Mouse (Mus musculus) urinary bladder, adult 2 months (tissue): ENCODE data around the gene Wnt3. TPM values are rescaled to one million over a fixed set of nuclear protein-coding genes. Genes with fewer than 3 reads are reported as not detected.

Experiments used
- DNase-seq: peaks from one replicate; pipeline ENCODE4 v3.0.0; 2022; ENCODE audit warnings: low spot score
- polyA plus RNA-seq: library from polyadenylated mRNA; depleted of rRNA; stranded (reverse); fragments of >200 nt; gene quantifications from 2 replicates; pipeline ENCODE4 v1.2.3, GENCODE M21; 2012

Gene Wnt3
- polyA plus RNA-seq, 1 experiment = not detected

DNA sequence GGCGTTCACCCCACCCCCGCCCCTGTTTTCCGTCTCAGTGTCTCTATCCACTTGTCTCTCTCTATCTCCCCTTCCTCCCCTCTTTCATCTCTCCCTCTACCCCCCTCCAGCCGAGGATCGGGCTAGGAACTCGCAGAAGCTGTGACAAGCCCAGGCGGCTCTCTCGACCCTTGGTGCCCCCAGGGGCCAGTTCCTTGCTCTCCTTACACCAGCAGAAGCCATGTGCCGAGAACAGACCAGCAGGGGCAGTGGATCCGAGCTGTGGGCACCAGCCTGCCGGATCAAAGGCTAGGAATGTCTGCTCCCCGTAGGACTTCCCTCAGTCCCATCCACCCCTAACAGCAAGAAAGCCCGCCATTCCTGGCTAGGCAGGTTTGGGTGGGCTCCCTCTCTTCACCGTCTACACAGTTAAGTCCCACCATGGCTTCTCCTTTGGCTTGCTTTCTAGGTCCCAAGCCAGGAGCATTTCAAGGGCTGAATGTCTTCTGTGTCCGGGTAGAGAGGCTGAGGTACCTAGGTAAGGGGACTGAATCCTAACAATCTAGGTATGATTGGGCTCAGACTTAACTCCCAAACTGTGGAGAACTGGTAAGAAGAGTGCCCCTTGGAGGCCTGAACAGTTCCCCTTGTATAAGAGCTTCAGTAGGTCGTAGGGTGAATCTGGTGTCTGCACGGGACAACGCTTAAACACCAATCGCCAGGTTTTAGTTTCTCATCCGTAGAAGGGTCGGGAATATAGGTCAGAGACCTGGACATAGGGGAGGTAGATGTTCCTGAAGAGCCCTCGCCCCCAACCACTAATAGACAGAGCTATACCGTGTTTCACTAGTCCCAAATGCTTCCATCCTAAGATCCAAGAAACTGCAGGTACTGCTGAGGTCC lies 1.2 kb upstream of the Wnt3 start:
- DNase-seq = no peak

GRCm38 (mm10) chr11:103774228-103774530 lies 229 bp downstream of the Wnt3 start:
- no peak for DNase-seq

- no peak for DNase-seq
These were observed 6.2 kb downstream of the Wnt3 start for GRCm38 (mm10) chr11:103780152-103780551.

- DNase-seq = no peak
These were observed 16.0 kb downstream of the Wnt3 start for GRCm38 (mm10) chr11:103789951-103790350.

DNA sequence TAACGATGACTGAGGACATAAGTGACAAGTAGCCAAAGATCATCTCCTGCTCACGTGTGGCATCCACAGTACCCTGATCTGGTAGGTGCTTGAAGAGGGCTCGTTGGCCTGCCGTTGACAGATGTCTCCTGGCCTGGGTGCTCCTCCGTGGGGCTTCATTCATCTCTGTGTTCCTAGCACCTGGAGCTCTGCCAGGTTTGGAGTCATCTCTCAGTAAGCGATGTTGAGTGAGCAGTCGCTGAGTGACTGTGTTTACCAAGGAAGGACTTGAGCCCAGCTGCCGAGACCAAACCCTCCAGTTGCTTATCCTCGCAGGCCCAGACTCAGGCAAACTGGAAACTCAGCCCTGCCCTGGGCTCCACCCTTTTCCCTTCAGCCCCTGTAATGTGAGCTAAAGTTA lies 27.2 kb downstream of the Wnt3 start:
- DNase-seq = no peak

DNA sequence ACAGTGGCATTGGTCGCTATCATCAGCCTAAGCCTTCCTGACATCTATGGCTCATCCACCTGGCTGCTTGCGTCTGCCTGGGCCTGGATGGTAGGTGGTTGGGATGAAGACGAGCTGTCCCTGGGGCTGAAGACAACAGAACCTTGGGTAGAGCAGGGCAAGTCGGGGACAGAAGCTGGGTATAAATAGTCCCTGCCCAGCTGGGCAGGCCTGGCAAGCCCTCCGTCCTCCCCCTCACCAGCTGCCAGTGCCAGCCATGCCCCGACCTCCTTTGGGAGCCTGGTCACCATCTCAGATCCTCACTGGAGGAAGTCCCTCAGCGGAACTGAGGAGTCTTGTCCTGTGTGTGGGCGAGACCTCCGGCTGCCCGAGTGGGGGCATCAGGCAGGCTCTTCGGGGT lies 30.2 kb downstream of the Wnt3 start:
- no peak for DNase-seq

GRCm38 (mm10) chr11:103804804-103805203 lies 30.9 kb downstream of the Wnt3 start:
- no peak for DNase-seq

- no peak for DNase-seq
These were observed 34.0 kb downstream of the Wnt3 start for GRCm38 (mm10) chr11:103807966-103808365.

GRCm38 (mm10) chr11:103808771-103809610 lies 35.0 kb downstream of the Wnt3 start:
- no peak for DNase-seq

DNA sequence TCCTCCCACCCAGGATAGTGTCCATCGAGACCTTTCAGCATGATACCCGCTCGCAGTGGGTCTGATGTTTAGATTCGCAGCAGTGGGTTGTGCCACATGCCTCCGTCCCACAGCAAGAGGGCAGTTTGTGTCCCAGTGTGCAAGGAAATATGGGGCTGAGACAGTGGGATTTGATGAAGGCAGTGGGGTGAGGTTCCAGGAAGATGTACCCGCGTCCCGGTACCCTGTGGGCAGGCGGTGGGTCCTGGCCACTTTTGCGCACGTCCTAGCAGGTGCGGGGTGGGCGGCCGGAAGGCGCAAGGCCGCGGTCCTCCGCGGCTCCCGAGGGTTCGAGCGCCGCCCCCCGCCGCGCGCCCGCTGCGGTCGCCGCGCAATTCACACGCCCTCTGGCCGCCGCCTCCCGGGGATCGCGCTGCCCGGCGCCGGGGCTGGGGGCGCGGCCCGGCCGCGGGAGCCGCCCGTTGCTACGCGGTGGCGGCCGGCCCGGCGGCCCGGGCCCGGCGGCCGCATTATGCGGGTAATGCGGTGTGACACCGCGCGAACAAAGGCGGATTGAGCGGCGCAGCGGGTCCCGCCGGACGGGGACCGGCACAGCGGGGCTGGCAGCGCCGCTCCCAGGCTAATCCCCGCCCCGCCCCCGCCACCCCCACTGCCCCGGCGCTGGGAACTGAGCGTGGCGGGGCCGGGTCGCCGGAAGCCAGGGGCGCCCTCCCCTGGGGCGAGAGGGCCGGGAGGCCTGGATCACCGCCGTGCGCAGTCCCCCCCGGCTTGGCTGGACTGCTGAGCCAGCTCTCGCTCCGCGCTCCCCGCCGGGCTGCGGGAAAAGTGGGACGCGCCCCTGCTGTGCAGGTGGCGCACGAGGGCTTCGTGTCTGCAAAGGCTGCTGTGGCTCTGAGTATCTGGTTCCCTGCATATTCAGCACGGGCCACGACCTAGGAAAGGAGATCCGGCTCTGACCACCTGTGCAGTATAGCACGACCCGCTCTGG lies 36.0 kb downstream of the Wnt3 start:
- no peak for DNase-seq

DNA sequence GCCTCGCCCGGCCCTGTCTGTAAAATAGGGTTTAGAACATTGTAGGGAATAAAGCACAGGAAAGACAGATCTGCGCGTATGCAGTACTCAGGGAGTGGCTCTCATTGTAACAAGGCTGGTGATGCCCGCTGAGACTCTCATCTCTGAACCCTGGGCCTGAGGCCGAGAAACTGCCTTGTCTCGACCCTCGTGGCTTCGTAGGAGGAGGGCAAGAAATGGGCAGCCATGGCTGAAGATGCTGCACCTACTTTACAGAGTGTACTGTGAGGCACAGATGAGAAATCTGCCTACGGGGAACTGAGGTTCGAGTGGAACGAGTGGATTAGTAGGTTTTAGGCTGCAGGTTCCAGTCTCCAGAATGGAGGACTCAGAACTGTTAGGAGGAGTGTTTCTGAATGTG lies 36.7 kb downstream of the Wnt3 start:
- no peak for DNase-seq

DNA sequence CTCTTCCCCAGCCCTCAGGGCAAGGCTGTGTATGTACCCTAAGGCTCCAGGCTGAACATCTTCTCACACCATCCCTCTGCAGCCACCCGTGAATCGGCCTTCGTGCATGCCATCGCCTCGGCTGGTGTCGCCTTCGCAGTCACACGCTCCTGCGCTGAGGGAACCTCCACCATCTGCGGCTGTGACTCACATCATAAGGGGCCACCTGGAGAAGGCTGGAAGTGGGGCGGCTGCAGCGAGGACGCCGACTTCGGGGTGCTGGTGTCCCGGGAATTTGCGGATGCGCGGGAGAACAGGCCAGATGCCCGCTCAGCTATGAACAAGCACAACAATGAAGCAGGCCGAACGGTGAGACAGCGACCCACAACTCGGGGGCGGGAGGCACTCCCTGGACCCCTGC lies 37.3 kb downstream of the Wnt3 start:
- DNase-seq = no peak

- no peak for DNase-seq
These were observed 40.9 kb downstream of the Wnt3 start for GRCm38 (mm10) chr11:103814808-103815207.

GRCm38 (mm10) chr11:103815986-103816385 lies 42.0 kb downstream of the Wnt3 start:
- no peak for DNase-seq

- DNase-seq = no peak
These were observed 42.8 kb downstream of the Wnt3 start for GRCm38 (mm10) chr11:103816719-103817118.

DNA sequence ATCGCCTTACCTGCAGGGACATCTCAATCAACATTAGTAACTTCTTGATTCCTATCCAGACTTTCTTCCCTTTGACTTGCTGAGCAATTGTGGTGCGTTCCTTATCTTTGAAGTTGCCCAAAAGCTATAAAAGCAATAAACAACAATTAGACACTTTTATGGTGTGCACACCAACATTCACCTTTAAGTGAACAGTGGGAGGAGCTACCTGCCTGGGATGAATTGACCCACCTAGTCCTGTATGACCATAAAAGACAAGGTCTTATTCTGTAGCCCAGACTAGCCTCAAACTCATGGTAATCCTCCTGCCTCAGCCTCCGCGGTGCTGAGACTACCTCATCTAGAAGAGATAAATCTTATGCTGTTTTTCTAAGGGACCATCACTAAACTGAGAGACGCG lies 53.3 kb downstream of the Wnt3 start:
- DNase-seq = no peak

DNA sequence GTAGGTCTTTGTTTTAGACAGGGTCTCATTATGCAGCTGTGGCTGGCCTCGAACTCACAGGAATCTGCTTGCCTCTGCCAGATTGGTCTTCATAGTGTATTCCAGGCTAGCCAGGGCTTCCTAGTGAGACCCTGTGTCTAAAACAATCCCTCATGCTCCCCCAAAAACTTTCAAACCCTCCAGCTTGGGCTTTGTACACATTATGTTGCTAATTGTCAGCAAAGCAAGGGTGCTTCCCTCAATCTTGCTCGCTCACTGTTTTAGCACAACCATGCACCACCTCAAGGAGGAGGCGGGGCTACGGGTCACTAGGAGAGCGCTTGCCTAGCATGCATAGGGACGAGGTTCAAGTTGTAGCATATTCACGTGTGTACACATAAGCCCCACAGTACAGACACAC lies 54.9 kb downstream of the Wnt3 start:
- no peak for DNase-seq

GRCm38 (mm10) chr11:103829956-103830355 lies 56.0 kb downstream of the Wnt3 start:
- DNase-seq = no peak

- no peak for DNase-seq
These were observed 56.5 kb downstream of the Wnt3 start for GRCm38 (mm10) chr11:103830476-103830875.

DNA sequence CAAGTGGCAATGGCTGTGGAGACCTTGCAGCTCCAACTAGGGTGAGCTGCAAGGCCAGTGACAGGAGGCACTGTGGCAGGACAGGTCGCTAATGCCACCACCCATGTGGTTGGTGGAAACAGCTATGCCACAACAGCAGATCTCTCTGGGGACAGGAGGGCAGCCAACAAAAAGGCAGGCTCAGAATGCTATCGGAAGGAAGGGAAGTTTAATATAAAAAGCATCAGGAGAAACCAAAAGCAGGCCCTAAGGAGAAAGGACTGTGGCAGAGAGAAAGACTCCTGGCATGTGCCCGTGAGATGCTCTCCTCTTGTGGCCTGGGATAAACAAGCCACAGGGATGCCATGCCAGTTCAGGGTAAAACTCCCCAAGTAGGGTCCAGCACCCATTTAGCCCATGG lies 57.8 kb downstream of the Wnt3 start:
- no peak for DNase-seq

DNA sequence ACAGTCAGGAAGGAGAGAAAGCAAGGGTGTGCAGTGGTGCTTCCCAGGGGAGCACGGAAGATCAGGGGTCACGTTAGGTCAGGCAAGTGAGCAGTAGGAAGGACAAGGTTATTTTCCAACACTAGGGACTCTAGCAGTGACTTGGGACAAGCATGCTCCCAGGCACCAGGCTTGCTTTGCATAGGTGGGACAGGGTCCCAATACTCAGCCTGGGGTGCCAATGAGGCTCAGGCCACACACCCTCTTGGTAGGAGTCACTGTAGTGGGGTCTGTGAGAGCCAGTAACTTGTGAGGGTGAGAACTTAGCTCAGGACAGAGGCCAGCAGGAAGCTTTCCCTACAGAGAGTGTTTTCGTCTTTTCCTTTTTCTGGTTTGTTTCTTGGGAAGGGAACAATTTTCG lies 58.4 kb downstream of the Wnt3 start:
- no peak for DNase-seq

DNA sequence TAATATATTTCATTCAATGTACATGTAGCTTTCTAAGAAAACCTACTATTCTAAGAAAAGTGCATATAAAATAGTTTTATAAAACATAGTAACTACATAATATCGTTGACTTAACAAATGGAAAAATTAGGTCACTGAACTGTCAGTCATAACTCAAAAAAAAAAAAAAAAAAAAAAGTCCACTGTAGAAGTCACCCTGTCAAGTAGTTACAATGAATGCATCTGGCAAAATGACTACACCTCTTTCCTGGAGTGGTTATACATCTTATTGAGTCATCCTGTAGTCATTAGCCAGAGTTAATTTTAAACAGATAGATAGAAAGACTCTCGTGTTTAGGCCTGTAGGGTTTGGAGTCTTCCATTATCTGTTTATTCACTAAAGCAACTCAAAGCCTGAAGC lies 65.0 kb downstream of the Wnt3 start:
- DNase-seq = no peak
